Mouse (Mus musculus): ENCODE data around the gene Ano8. TPM values are rescaled to one million over a fixed set of nuclear protein-coding genes. Genes with fewer than 3 reads are reported as not detected.

Ano8 gene
- polyA plus RNA-seq, 1 experiment from 2014 or later, result 0.81 TPM

DNA sequence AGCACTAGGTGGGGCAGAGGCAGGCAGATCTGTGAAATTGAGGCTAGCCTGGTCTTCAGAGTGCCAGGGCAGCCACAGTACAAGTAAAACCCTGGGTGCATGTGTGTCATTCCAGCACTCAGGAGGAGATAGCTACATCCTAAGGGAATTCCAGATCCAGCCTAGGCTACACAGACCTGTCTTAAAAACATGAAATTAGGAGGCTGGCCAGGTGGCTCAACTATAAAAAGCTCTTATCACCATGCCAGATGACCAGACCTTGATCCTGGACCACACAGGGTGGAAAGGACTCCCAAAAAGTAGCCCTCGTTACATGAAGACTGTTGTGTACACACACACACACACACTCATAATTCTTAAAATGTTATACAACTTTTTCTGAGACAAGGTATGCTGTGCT is 17.8 kb downstream of the Ano8 start:
- no peak overlapping the region for H3K4me2 ChIP-seq
- 93% methylated on average over 1 of the region's 1 CpGs for WGBS

DNA sequence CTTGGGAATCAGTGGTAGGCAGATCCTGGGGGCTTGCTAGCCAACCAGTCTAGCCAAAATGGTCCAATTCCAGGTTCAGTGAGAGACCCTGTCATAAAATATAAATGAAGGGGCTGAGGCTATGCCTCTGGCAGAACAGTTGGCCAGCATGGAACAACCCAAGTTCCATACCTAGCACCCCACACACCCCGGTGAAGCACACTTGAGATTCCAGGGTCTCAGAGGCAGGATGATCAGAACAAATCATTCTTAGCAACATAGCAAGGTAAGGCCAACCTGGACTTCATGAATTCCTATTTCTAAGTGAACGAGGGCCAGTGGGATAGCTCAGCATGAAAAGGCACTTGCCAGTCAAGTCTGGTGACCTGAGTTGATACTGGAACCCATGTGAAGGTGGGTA is 18.6 kb downstream of the Ano8 start:
- H3K9me3 ChIP-seq (replicated peaks), result no peaks in the 10 kb centered on the region
- WGBS, result 84% methylated on average over 2 of the region's 2 CpGs
- H3K9ac ChIP-seq, result no peak overlapping the region
- no peak overlapping the region for H3K4me2 ChIP-seq
- no peak overlapping the region for H3K4me3 ChIP-seq
- no peak overlapping the region for H3K27ac ChIP-seq
- ATAC-seq (replicated peaks; ENCODE audit: insufficient number of reproducible peaks, insufficient read depth, low FRiP score, low read depth), result no peak
- peaks cover 49% of the 10 kb centered on the region for H3K4me1 ChIP-seq (replicated peaks)
- peaks cover 12% of the 10 kb centered on the region; the same call in 1 of the 2 replicates for H3K36me3 ChIP-seq
- no peaks in the 10 kb centered on the region for H3K27me3 ChIP-seq

More for the DNA sequence above, 17.8 kb downstream of the Ano8 start:
- Histone ChIP-seq H3K36me3 (peaks cover 16% of the 10 kb centered on the region; the same call in 1 of the 2 replicates), H3K9ac (no peak overlapping the region), H3K9me3 (replicated peaks) (no peaks in the 10 kb centered on the region), H3K4me3 (no peak overlapping the region), H3K27ac (no peak overlapping the region), H3K27me3 (no peaks in the 10 kb centered on the region), H3K4me1 (replicated peaks) (peaks cover 41% of the 10 kb centered on the region)
- no peak for ATAC-seq (replicated peaks; ENCODE audit: insufficient number of reproducible peaks, insufficient read depth, low FRiP score, low read depth)

DNA sequence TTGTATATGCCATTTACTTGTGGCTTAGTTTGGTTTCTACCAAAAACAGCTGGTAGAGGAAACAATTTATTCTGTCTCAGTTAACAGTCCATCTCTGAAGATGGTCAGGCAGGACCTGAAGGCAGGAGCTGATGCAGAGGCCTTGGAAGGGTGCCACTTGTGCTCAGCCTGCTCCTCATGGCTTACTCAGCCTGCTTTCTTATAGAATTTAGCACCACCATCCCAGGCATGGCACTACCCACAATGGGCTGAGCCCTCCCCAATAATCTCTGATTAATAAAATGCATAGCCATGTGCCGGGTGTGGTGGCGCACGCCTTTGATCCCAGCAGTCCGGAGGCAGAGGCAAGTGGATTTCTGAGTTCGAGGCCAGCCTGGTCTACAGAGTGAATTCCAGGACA is 19.6 kb downstream of the Ano8 start:
- Histone ChIP-seq H3K4me3 (no peak overlapping the region), H3K36me3 (0 out of 2 replicates have a peak, but pooled peaks cover 9% of the 10 kb centered on the region), H3K27me3 (no peaks in the 10 kb centered on the region; the same call in 1 of the 2 replicates), H3K9ac (0 out of 2 replicates have a peak overlapping the region, but pooled peaks have one; percentile 65), H3K27ac (no peak overlapping the region), H3K9me3 (replicated peaks) (no peaks in the 10 kb centered on the region), H3K4me1 (replicated peaks) (peaks cover 51% of the 10 kb centered on the region), H3K4me2 (no peak overlapping the region)
- no peak for ATAC-seq (replicated peaks; ENCODE audit: insufficient number of reproducible peaks, insufficient read depth, low FRiP score, low read depth)
- 96% methylated on average over 5 of the region's 5 CpGs for WGBS

DNA sequence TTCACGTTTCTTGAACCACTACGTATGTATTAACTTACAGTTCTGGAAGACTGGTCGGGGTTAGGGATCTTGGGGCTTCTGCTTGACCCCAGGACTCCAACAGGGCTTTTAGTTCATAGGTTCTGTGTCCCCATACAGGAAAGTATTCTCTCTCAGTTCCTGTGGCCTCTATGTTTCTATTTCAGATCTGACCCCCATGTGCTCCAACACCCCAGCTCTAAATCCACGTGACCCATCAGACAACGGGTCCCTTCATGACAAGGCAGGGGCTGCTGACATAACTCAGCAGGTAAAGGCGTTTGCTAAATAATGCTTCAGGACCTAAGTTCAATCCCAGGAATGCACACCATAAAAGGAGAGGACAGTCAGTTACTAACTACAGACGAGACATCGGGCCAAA is 20.0 kb downstream of the Ano8 start:
- Histone ChIP-seq H3K4me1 (replicated peaks) (peaks cover 46% of the 10 kb centered on the region), H3K36me3 (peaks cover 11% of the 10 kb centered on the region; the same call in 1 of the 2 replicates), H3K27ac (no peak overlapping the region), H3K27me3 (no peaks in the 10 kb centered on the region; the same call in 1 of the 2 replicates), H3K4me3 (peak overlapping the region; percentile 89), H3K4me2 (peak overlapping the region; percentile 86), H3K9me3 (replicated peaks) (no peaks in the 10 kb centered on the region), H3K9ac (peak overlapping the region; percentile 65; the same call in 1 of the 2 replicates)
- WGBS, result 65% methylated on average over 8 of the region's 8 CpGs
- ATAC-seq (replicated peaks; ENCODE audit: insufficient number of reproducible peaks, insufficient read depth, low FRiP score, low read depth), result no peak

DNA sequence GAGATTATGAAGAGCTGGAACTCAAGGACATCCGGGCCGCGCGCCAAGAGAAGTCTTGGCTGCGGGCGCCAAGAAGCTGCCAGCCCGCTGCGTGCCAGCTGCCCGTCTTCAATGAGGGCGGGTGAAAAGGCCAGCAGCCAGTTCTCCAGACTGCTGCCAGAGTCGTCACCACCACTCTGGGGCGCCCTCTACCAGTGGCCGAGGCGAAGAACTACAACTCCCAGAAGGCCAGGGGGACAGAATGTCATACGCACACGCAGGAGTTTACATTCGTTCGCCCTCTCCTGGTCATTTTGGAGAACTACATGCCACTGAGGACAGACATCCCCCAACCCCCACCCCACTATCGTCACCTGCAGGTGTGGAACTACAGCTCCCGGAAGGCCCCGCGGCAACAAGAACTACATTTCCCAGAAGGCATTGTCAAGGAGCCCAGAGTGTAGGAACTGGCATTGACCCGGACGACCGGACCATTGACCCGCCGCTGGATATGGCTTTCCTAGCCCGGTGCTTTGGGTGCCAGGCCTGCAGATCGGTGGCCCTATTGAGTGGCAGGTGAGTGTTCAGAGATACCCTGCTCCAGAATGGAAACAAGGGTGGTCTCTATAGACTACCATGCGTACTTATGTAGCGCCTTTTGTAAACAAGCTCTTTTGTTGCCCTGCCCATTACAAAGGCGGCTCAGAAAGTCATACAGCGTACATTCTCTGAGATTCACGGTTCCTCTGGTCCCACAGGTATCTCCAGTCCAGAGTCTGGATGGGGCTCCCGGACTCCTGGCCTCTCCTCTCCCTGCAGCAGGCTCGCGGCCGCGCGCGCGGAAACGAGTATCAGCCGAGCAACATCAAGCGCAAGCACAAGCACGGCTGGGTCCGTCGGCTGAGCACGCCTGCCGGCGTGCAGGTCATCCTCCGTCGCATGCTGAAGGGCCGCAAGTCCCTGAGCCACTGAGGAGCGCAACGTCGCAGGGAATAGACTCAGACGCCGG is 21.0 kb downstream of the Ano8 start, which contains the start of gene Mrpl34:
Gene Mrpl34, plus strand, starts transcription at position 447 of the 988 bp plus-strand sequence.
- peak within 1 kb of the TSS; percentile 65 for H3K9ac ChIP-seq
- H3K4me2 ChIP-seq, result peak within 1 kb of the TSS; percentile 86
- H3K4me3 ChIP-seq, result peak within 1 kb of the TSS; percentile 89
- H3K27me3 ChIP-seq, result no peaks in the 10 kb centered on the region; the same call in 1 of the 2 replicates
- peak within 1 kb of the TSS; percentile 96 for H3K27ac ChIP-seq
- peak; percentile 82 for ATAC-seq (replicated peaks; ENCODE audit: insufficient number of reproducible peaks, insufficient read depth, low FRiP score, low read depth)
- H3K4me1 ChIP-seq (replicated peaks), result peaks cover 38% of the 10 kb centered on the region
- under 1% methylated on average over 59 of the region's 59 CpGs for WGBS
- H3K36me3 ChIP-seq, result peaks cover 13% of the 10 kb centered on the region; the same call in 1 of the 2 replicates
- no peaks in the 10 kb centered on the region for H3K9me3 ChIP-seq (replicated peaks)

GRCm38 (mm10) chr8:71463188-71464033 is 22.4 kb downstream of the Ano8 start, which contains the start of gene Abhd8:
Gene Abhd8 (minus strand): TSS chr8:71463655.
- Histone ChIP-seq H3K4me3 (peak within 1 kb of the TSS; percentile 89), H3K4me2 (peak within 1 kb of the TSS; percentile 86), H3K36me3 (peaks cover 13% of the 10 kb centered on the region; the same call in 1 of the 2 replicates), H3K27ac (peak within 1 kb of the TSS; percentile 96), H3K4me1 (replicated peaks) (peaks cover 34% of the 10 kb centered on the region), H3K9ac (peak within 1 kb of the TSS; percentile 78), H3K9me3 (replicated peaks) (no peaks in the 10 kb centered on the region), H3K27me3 (no peaks in the 10 kb centered on the region; the same call in 1 of the 2 replicates)
- peak; percentile 75 for ATAC-seq (replicated peaks; ENCODE audit: insufficient number of reproducible peaks, insufficient read depth, low FRiP score, low read depth)
- under 1% methylated on average over 55 of the region's 55 CpGs for WGBS

DNA sequence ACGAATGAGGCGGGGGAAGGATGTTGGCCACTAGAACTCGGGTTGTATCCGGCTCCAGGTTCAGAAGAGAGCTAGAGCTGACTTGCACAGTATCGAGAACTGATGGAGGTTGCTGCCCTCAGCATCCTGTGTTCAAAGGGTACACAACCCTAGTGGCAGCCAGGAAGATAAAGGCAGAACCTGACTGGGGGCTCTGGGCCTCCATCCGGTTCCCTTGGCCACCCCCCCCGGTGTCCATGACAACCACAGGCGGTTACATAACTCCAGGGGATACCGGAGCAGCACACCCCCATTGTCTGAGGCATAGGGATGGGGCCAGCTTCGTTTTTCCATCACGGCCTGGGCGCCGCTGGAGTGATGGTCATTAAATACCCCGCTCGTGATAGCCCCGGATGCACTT is 23.0 kb downstream of the Ano8 start:
- peaks cover 16% of the 10 kb centered on the region for H3K36me3 ChIP-seq
- H3K4me2 ChIP-seq, result peak overlapping the region; percentile 86
- peaks cover 34% of the 10 kb centered on the region for H3K4me1 ChIP-seq (replicated peaks)
- peak overlapping the region; percentile 78 for H3K9ac ChIP-seq
- H3K27me3 ChIP-seq, result no peaks in the 10 kb centered on the region; the same call in 1 of the 2 replicates
- WGBS, result 6% methylated on average over 16 of the region's 16 CpGs
- no peaks in the 10 kb centered on the region for H3K9me3 ChIP-seq (replicated peaks)
- ATAC-seq (replicated peaks; ENCODE audit: insufficient number of reproducible peaks, insufficient read depth, low FRiP score, low read depth), result no peak
- peak overlapping the region; percentile 89 for H3K4me3 ChIP-seq
- H3K27ac ChIP-seq, result peak overlapping the region; percentile 96

DNA sequence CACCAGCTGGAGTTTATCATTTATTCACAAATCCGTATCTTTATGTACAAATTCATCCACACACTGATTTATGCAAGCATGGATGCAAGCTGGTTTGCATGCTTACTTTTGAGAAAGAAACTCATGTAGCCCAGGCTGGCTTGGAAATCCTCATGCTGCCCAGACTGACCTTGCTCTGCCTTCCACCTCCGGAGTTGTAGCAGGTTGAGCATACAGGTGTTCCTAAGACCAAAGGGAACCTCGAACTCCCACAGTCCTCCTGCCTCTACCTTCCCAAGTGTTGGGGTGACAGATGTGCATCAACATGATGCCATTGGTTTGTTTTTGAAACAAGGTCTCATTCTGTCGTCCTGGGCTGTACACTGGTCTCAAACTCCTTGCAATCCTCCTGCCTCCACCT is 23.6 kb downstream of the Ano8 start:
- Histone ChIP-seq H3K4me1 (replicated peaks) (peaks cover 34% of the 10 kb centered on the region), H3K9ac (0 out of 2 replicates have a peak overlapping the region, but pooled peaks have one; percentile 78), H3K4me3 (peak overlapping the region; percentile 89), H3K9me3 (replicated peaks) (no peaks in the 10 kb centered on the region), H3K36me3 (peaks cover 16% of the 10 kb centered on the region), H3K27ac (0 out of 2 replicates have a peak overlapping the region, but pooled peaks have one; percentile 96), H3K4me2 (peak overlapping the region; percentile 86), H3K27me3 (no peaks in the 10 kb centered on the region; the same call in 1 of the 2 replicates)
- WGBS, result 79% methylated on average over 4 of the region's 4 CpGs
- ATAC-seq (replicated peaks; ENCODE audit: insufficient number of reproducible peaks, insufficient read depth, low FRiP score, low read depth), result no peak

- ATAC-seq (replicated peaks; ENCODE audit: insufficient number of reproducible peaks, insufficient read depth, low FRiP score, low read depth), result no peak
- peaks cover 20% of the 10 kb centered on the region for H3K36me3 ChIP-seq
- no peak overlapping the region for H3K4me3 ChIP-seq
- WGBS, result 77% methylated on average over 47 of the region's 47 CpGs
- H3K27ac ChIP-seq, result no peak overlapping the region
- peaks cover 34% of the 10 kb centered on the region for H3K4me1 ChIP-seq (replicated peaks)
- no peak overlapping the region for H3K4me2 ChIP-seq
- H3K9me3 ChIP-seq (replicated peaks), result no peaks in the 10 kb centered on the region
- no peaks in the 10 kb centered on the region; the same call in 1 of the 2 replicates for H3K27me3 ChIP-seq
- no peak overlapping the region for H3K9ac ChIP-seq
These were observed 24.5 kb downstream of the Ano8 start for GRCm38 (mm10) chr8:71461152-71461840.

DNA sequence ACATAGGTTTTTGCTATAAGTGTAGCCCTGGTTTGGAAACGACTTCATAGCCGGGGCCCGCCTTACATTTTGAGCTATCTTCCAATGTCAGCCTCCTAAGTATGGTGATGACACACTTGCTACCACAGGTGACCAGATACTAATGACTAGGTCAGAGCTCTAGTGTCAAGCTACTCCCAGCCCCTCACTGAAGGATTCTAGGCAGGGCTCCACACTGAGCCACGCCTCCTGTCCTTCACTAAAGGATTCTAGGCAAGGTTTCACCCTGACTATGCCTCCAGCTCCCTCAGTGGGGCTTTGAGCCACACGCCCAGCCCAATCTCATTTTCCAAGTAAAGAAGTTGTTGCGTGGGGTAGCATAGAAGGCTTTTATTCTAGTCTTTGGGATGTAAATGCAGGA is 25.0 kb downstream of the Ano8 start:
- Histone ChIP-seq H3K9me3 (replicated peaks) (no peaks in the 10 kb centered on the region), H3K4me2 (no peak overlapping the region), H3K9ac (no peak overlapping the region), H3K4me3 (no peak overlapping the region), H3K36me3 (peaks cover 15% of the 10 kb centered on the region), H3K27me3 (no peaks in the 10 kb centered on the region; the same call in 1 of the 2 replicates), H3K4me1 (replicated peaks) (peaks cover 29% of the 10 kb centered on the region), H3K27ac (no peak overlapping the region)
- no peak for ATAC-seq (replicated peaks; ENCODE audit: insufficient number of reproducible peaks, insufficient read depth, low FRiP score, low read depth)
- WGBS, result 90% methylated on average over 6 of the region's 6 CpGs
